Mouse (Mus musculus) testis, adult 2 months (tissue): ENCODE measurements around the gene Arntl. TPM values are rescaled to one million over a fixed set of nuclear protein-coding genes. Genes with fewer than 3 reads are reported as not detected.

ENCODE experiments used
- H3K27ac ChIP-seq: fragments of 200-500 bp; 2 replicates; pipeline ENCODE4 v1.5.1; 2012; ENCODE audit warnings: low read depth, low read length; ENCODE audit not compliant: control insufficient read depth, insufficient read depth
- H3K27me3 ChIP-seq: fragments of 200-500 bp; 2 replicates; pipeline ENCODE4 v1.6.1; 2012; ENCODE audit warnings: mild to moderate bottlenecking, low read length, moderate library complexity; ENCODE audit not compliant: control insufficient read depth, insufficient read depth
- H3K36me3 ChIP-seq: fragments of 200-500 bp; 2 replicates; pipeline ENCODE4 v1.6.1; 2012; ENCODE audit warnings: mild to moderate bottlenecking, low read length; ENCODE audit not compliant: control insufficient read depth, insufficient read depth
- H3K4me1 ChIP-seq: fragments of 200-500 bp; 2 replicates; pipeline ENCODE4 v1.6.1; 2012; ENCODE audit warnings: low read length; ENCODE audit not compliant: control insufficient read depth, insufficient read depth
- H3K4me3 ChIP-seq: fragments of 200-500 bp; 2 replicates; pipeline ENCODE4 v1.5.1; 2012; ENCODE audit warnings: low read depth, mild to moderate bottlenecking, low read length, moderate library complexity, mixed read lengths; ENCODE audit not compliant: control insufficient read depth
- CTCF ChIP-seq: fragments of 200-500 bp; IDR thresholded peaks from 2 replicates; pipeline ENCODE4 v1.5.1; 2012; ENCODE audit warnings: low read depth, mild to moderate bottlenecking, inconsistent platforms, low read length, moderate library complexity; ENCODE audit not compliant: control insufficient read depth, insufficient read depth, insufficient replicate concordance
- POLR2A ChIP-seq: fragments of 200-500 bp; IDR thresholded peaks from 2 replicates; pipeline ENCODE4 v1.6.1; 2012; ENCODE audit warnings: low read depth, mild to moderate bottlenecking, inconsistent platforms, low read length, moderate library complexity; ENCODE audit not compliant: control insufficient read depth
- polyA plus RNA-seq: library from polyadenylated mRNA; depleted of rRNA; stranded (reverse); fragments of >200 nt; gene quantifications from 2 replicates; pipeline ENCODE4 v1.2.3, GENCODE M21; 2012

Arntl gene
- polyA plus RNA-seq, 1 experiment, result 2.9 TPM

DNA sequence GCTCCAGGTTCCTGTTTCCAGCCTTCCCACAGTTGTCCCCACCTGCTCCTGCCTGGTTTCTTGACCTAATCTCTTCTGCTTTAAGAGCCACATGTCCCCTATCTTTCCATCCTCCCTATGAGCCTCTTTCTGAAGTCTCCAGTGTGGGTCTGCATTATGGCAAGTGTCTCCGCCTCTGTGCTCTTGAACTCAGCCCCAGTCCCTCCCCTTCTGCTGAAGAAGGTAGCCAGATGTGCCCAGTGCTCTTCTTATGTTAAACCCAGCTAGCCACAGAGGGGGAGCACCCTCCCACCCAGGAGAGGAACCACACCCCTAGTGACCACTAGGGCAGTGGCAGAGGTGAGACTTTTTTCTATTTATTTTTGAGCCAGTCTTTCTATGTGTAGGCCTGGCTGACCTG, 56.7 kb downstream of the Arntl start:
- no peak overlapping the region for H3K27ac ChIP-seq
- no peaks in the 10 kb centered on the region for H3K36me3 ChIP-seq
- no peak overlapping the region for H3K4me3 ChIP-seq
- H3K27me3 ChIP-seq, result no peaks in the 10 kb centered on the region
- TF ChIP-seq CTCF (no peak), POLR2A (no peak)
- no peaks in the 10 kb centered on the region; the same call in 1 of the 2 replicates for H3K4me1 ChIP-seq

DNA sequence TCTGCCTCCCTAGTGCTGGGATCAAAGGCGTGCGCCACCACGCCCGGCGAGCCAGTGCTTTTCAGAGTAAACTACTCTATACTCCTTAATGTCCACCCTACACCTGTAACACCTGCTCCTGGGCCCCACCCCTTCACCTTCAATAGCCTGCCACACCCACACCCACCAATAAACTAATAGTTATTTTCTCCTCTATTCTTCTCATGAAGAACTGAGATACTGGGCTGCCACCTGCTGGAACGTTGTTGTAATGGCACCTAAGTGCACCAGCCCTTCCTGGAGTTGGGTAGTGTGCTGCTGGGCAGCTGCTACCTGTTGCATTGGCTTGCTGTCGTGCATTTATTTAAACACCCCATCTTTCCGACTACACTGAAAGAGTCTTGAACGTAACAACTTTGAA, 61.0 kb downstream of the Arntl start:
- H3K27ac ChIP-seq, result no peak overlapping the region
- TF ChIP-seq CTCF, result peak; percentile 71; the same call in 1 of the 2 replicates
- TF ChIP-seq POLR2A, result no peak
- no peak overlapping the region for H3K4me3 ChIP-seq
- no peaks in the 10 kb centered on the region; the same call in 1 of the 2 replicates for H3K4me1 ChIP-seq
- no peaks in the 10 kb centered on the region for H3K27me3 ChIP-seq
- no peaks in the 10 kb centered on the region for H3K36me3 ChIP-seq

DNA sequence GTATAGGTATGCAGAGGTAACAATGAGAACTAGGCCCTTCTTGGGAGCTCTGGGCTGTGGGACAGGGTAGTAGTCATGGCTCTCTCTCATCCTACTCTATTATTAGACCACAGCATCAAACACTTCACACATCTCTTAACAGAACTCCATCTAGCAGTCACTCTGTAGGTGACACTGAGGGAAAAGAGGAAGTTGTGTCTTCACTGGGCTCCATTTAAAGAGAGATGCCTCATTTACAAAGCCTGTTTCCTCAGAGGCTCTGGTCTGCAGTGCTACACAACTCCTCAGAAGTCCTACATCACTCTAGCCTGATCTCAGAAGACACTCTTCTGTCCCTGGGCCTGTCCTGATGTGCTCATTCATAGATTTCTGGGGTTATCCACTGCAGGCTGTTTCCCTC, 61.8 kb downstream of the Arntl start:
- no peak for TF ChIP-seq CTCF
- TF ChIP-seq POLR2A, result no peak
- no peaks in the 10 kb centered on the region for H3K36me3 ChIP-seq
- no peaks in the 10 kb centered on the region for H3K27me3 ChIP-seq

DNA sequence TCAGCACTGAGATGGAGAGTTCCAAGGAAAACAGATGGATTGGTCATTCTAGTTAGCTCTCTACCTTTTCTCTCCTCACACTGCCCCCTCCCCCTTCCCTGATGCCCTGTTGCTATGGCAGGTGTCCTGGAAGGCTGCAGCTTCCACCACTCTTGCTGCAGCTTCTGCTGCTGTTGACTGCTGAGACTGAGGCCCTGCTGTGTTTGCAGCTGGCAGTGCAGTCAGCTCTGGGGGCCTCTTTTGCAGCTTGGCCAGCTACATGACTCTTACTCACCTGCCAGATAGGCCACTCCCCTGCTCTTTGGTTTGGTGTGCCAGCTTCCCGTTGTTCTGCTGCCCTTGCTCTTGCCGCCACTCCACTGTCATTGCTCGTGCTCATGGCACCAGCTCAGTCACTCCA, 62.7 kb downstream of the Arntl start:
- Histone ChIP-seq H3K27me3 (no peaks in the 10 kb centered on the region), H3K27ac (no peak overlapping the region), H3K4me3 (no peak overlapping the region), H3K36me3 (no peaks in the 10 kb centered on the region), H3K4me1 (no peaks in the 10 kb centered on the region; the same call in 1 of the 2 replicates)
- TF ChIP-seq CTCF (no peak), POLR2A (no peak)

More for the DNA sequence above, 61.8 kb downstream of the Arntl start:
- no peaks in the 10 kb centered on the region; the same call in 1 of the 2 replicates for H3K4me1 ChIP-seq
- no peak overlapping the region for H3K4me3 ChIP-seq
- H3K27ac ChIP-seq, result no peak overlapping the region

GRCm38 (mm10) chr7:113270551-113270950, 63.3 kb downstream of the Arntl start:
- H3K4me1 ChIP-seq, result no peaks in the 10 kb centered on the region; the same call in 1 of the 2 replicates
- TF ChIP-seq POLR2A (no peak), CTCF (0 out of 2 replicates have a peak, but pooled peaks have one; percentile 3)
- H3K27ac ChIP-seq, result no peak overlapping the region
- H3K27me3 ChIP-seq, result no peaks in the 10 kb centered on the region
- no peaks in the 10 kb centered on the region for H3K36me3 ChIP-seq
- H3K4me3 ChIP-seq, result no peak overlapping the region

GRCm38 (mm10) chr7:113270991-113271390, 63.7 kb downstream of the Arntl start:
- no peak for TF ChIP-seq POLR2A
- no peak for TF ChIP-seq CTCF
- no peaks in the 10 kb centered on the region for H3K27me3 ChIP-seq
- H3K36me3 ChIP-seq, result no peaks in the 10 kb centered on the region
- no peak overlapping the region for H3K4me3 ChIP-seq
- H3K4me1 ChIP-seq, result no peaks in the 10 kb centered on the region; the same call in 1 of the 2 replicates
- H3K27ac ChIP-seq, result no peak overlapping the region

DNA sequence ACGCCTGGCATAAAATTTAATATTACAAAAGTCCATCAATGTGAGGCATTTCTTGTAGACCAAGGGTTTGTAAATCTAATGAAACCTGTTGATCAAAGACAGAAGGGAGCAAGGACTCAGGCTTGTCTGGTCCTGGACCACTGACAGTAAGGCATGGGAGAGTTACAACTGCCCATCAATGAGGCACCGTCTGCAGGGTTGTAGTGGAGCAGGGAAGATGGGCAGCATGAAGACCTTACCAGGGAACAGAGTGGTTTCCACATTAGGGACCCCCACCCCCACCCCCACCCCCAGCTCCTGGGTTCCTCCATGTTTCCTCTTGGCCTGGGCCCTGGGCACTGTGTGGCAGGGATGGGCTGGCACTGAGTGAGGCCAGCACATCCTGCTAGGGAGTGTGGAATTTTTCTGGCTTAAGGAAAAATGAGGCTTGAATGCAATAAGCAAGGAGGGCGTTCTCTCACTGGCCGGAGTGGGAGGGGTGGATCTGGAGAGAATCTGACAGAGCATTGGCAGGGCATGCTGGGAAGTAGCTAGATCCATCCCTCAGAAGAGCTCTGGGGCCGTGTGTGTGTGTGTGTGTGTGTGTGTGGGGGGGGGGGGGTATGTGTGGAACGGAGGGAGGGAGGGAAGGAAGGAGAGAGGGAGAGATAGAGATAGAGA, 65.2 kb downstream of the Arntl start:
- Histone ChIP-seq H3K27me3 (no peaks in the 10 kb centered on the region), H3K4me3 (no peak overlapping the region), H3K36me3 (no peaks in the 10 kb centered on the region), H3K27ac (no peak overlapping the region), H3K4me1 (no peaks in the 10 kb centered on the region; the same call in 1 of the 2 replicates)
- no peak for TF ChIP-seq CTCF
- no peak for TF ChIP-seq POLR2A
